In the genomic region with DNA sequence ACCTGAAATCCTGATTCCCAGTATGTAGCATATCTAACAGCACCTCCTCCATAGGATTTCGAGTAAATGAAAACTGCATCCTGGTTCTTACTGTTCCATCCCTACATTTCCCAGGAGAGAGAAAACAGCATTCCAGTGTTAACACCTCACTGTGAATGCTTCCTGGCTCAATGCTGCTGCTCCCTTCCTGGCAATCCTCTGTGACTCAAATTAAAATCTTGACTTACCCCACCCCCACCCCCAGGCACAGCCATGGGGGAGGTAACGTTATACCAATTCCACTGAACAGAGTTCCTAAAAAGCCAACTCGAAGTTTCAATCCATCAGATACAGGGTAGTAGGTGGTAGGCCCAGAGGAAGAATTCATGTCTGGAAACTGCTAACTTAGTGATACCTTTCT, we compare ENCODE assay signal across 9 mouse cellular contexts. TPM values are rescaled to one million over a fixed set of nuclear protein-coding genes. Genes with fewer than 3 reads are reported as not detected.
A peak's percentile ranks its signal among the peaks of the same experiment; 100 is the strongest.
DNase-seq lines count a peak whose midpoint lies in the region; ATAC-seq and TF ChIP-seq lines count a peak whose summit lies in the region.
"Had no signal": no experiment of that assay in that cellular context is flagged by ENCODE, and none has a peak within 500 bp of the region (broad histone marks: within the 10 kb centered on the region; RNA-seq: fewer than 3 reads in every experiment).

No protein-coding gene starts in this region.

- H3K4me3 ChIP-seq in lung, adult 2 months (replicated peaks; ENCODE audit: extremely low read depth, low read depth, low read length), result peak overlapping the region; percentile 90
- H3K4me3 ChIP-seq in hindbrain, postnatal 0 days (ENCODE audit: low read length), result peak overlapping the region; percentile 84
- H3K4me3 ChIP-seq in neural tube, embryonic 12.5 days, result peak overlapping the region; percentile 86

- ATAC-seq in hindbrain, postnatal 0 days, result no peak
- ATAC-seq in neural tube, embryonic 12.5 days (ENCODE audit: low FRiP score, low read depth), result 0 out of 2 replicates have a peak, but pooled peaks have one; percentile 2

- H3K36me3 ChIP-seq in hindbrain, postnatal 0 days (ENCODE audit: insufficient read depth, low read length), result peaks cover 26% of the 10 kb centered on the region; the same call in 1 of the 2 replicates
- peaks cover 20% of the 10 kb centered on the region for H3K36me3 ChIP-seq in neural tube, embryonic 12.5 days

- H3K4me2 ChIP-seq in hindbrain, postnatal 0 days (ENCODE audit: low read depth, low read length), result peak overlapping the region; percentile 69
- peak overlapping the region; percentile 62 for H3K4me2 ChIP-seq in neural tube, embryonic 12.5 days (replicated peaks)

- H3K9ac ChIP-seq in hindbrain, postnatal 0 days (replicated peaks; ENCODE audit: low read length), result peak overlapping the region; percentile 81
- H3K9ac ChIP-seq in neural tube, embryonic 12.5 days, result peak overlapping the region; percentile 66; the same call in 1 of the 2 replicates

- H3K4me1 ChIP-seq in lung, adult 2 months (ENCODE audit: control insufficient read depth, insufficient read depth, low read length), result peaks cover 2% of the 10 kb centered on the region; the same call in 1 of the 2 replicates
- H3K4me1 ChIP-seq in hindbrain, postnatal 0 days (ENCODE audit: insufficient read depth, low read length), result no peaks in the 10 kb centered on the region
- peaks cover 7% of the 10 kb centered on the region for H3K4me1 ChIP-seq in neural tube, embryonic 12.5 days

- DNase-seq in lung, adult 2 months, result no peak
- no peak for DNase-seq in lung, postnatal 25 days (ENCODE audit: low spot score)
- peak; percentile 11 for DNase-seq in c-Kit-positive CD71-positive TER-119-positive erythroid progenitor cells, embryonic 14.5 days (ENCODE audit: low spot score)
- DNase-seq in hindbrain, postnatal 0 days (ENCODE audit: low spot score), result no peak
- no peak for DNase-seq in spleen, postnatal 10 days (ENCODE audit: low spot score in 2 of 2)
- no peak for DNase-seq in kidney, adult 9 months
- no peak for DNase-seq in layer of hippocampus, adult 8-10 months (ENCODE audit: low spot score in 2 of 2)
- DNase-seq: cerebellum, adult 11 months had no signal

- no peak for TF ChIP-seq CTCF in lung, adult 2 months (IDR thresholded peaks at IDR 0.05; ENCODE audit: insufficient read depth, low read length)
- no peak for TF ChIP-seq CTCF in hindbrain, postnatal 0 days (IDR thresholded peaks at IDR 0.05; ENCODE audit: low read depth)

- peak overlapping the region; percentile 90; the same call in 1 of the 2 replicates for H3K27ac ChIP-seq in hindbrain, postnatal 0 days
- H3K27ac ChIP-seq in neural tube, embryonic 12.5 days, result no peak overlapping the region

- no peaks in the 10 kb centered on the region for H3K27me3 ChIP-seq in hindbrain, postnatal 0 days (ENCODE audit: insufficient read depth, low read length)
- no peaks in the 10 kb centered on the region for H3K27me3 ChIP-seq in neural tube, embryonic 12.5 days (replicated peaks)

- WGBS in lung, adult 2 months, result 29% methylated on average over 3 of the region's 3 CpGs
- 39% methylated on average over 3 of the region's 3 CpGs for WGBS in hindbrain, postnatal 0 days
- WGBS in neural tube, embryonic 12.5 days, result 39% methylated on average over 3 of the region's 3 CpGs

- H3K9me3 ChIP-seq in hindbrain, postnatal 0 days (ENCODE audit: low read length), result no peaks in the 10 kb centered on the region
- H3K9me3 ChIP-seq in neural tube, embryonic 12.5 days, result no peaks in the 10 kb centered on the region

- no peak for TF ChIP-seq POLR2A in lung, adult 2 months (IDR thresholded peaks at IDR 0.05; ENCODE audit: borderline replicate concordance, extremely low read depth, low read depth, low read length)

RNA-seq across cellular contexts. Expression of gene Cox18, which starts 0.9 kb away (rescaled TPM):
- 20.1 and 20.4 TPM in 2 replicates for polyA plus RNA-seq in lung, adult 2 months (2012; rRNA removed)
- total RNA-seq in hindbrain, postnatal 0 days (2014; rRNA removed), result 65.1 and 87.5 TPM in 2 replicates
- polyA plus RNA-seq in hindbrain, postnatal 0 days (2015; fragmentation: Nextera tagmentation; extraction: Ambion mirVana), result 49.4 and 54.5 TPM in 2 replicates
- polyA plus RNA-seq in neural tube, embryonic 12.5 days (2016; fragmentation: Nextera tagmentation; extraction: Ambion mirVana), result 25.5 and 27.4 TPM in 2 replicates
- 10 to 100 TPM; 21.4 to 24.0 (median 23.2) TPM for total RNA-seq in layer of hippocampus, adult 8-10 months (2022)
